Mouse (Mus musculus) left cerebral cortex, postnatal 10 days (tissue): Measurements from ENCODE around the gene Cdkn3. TPM values are rescaled to one million over a fixed set of nuclear protein-coding genes. Genes with fewer than 3 reads are reported as not detected.
"Not testable (repeated sequence)": the region's sequence is repeated elsewhere in the genome, so short reads cannot be mapped to it uniquely, and the experiment has no call there.

ENCODE experiments used
- DNase-seq, 2 experiments: peaks; one replicate each; pipeline ENCODE4 v3.0.0; 2021 to 2022; ENCODE audit warnings: low spot score in 2 of 2, mixed read lengths in 1 of 2; ENCODE audit errors: extremely low spot score in 1 of 2
- intact Hi-C: fragments of 180-260 bp; cut with DNase I; formaldehyde crosslinking; loops from one replicate; pipeline ENCODE4 v1.15.1; 2025
- total RNA-seq, 2 experiments: library from RNA; stranded (reverse); gene quantifications; 2 replicates each; pipeline ENCODE4 v1.2.3; 2021

Cdkn3 gene
- 1 to 10 TPM; 1.9 to 2.0 TPM for total RNA-seq

DNA sequence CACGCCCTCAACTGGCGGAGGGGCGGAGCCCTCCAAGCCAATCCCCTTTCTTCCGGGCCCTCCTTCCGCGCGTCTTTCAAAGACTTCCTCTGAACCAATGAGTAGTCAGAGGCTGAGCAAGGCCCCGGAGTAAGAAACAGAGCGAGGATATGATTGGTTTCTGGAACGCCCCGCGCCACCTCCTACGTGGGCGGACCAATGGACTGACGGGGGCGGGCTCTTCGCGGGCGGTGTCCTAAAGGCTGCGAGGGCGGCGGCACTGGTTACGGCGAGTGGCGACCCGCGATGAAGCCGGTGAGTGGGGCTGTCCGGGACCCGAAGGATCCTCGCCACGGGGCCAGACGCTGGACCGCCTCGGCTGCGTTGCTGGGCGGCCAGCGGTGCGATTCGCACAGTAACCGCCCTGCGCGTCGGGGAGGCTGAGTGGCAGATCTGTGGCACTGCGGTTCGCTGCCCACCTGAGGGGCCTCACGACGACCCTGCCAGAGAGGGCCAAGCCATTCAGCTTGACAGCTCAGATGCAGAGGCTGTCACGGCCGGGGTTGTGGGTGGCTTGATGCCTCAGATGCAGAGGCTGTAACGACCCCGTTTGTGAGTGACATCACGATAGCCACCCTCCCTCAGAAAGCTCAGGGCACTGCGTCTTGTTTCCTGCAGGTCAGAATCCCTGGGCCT is at the start of gene Cdkn3:
Gene Cdkn3, plus strand, starts transcription at position 187 of the 675 bp plus-strand sequence.
- peak; percentile 89 to 92 for DNase-seq
- intact Hi-C loops, result no loop called here

- intact Hi-C loops, result no loop called here
- DNase-seq, result no peak
Observed at GRCm38 (mm10) chr14:46718483-46718922, 41.8 kb upstream of the Cdkn3 start.

DNA sequence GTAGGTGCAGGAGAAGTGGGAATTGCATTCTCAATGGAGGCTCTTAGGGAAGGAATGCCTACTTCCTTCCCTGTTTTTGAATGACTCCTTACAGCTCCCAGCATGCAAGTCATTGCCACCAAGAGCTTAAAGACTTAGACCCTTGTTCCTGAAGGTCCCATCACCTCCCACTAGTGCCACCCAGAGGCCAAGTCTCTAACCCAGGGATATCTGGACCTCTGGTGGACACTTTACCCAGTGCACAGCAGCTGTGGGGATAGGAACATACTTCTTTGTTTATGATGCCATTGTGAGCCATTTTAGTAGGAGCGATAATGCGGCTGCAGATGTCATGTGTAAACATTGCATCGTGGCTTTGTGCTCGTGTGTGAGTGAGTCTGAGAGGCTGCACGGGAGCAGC is 38.3 kb upstream of the Cdkn3 start:
- intact Hi-C loops, result loop anchor here (5.0 to 10.0 kb wide), 3 partner anchors 730 to 957 kb away; no protein-coding TSS in a partner anchor
- DNase-seq, result peak in 1 of 2 experiments; percentile 48

- peak in 1 of 2 experiments; percentile 11 for DNase-seq
- intact Hi-C loops, result loop anchor here (5.0 to 10.0 kb wide), 3 partner anchors 732 to 959 kb away; no protein-coding TSS in a partner anchor
Observed at GRCm38 (mm10) chr14:46723828-46724227, 36.5 kb upstream of the Cdkn3 start.

- DNase-seq, result no peak
- intact Hi-C loops, result loop anchor here (5.0 to 10.0 kb wide), 3 partner anchors 733 to 960 kb away; no protein-coding TSS in a partner anchor
Observed at GRCm38 (mm10) chr14:46724941-46725340, 35.4 kb upstream of the Cdkn3 start.

DNA sequence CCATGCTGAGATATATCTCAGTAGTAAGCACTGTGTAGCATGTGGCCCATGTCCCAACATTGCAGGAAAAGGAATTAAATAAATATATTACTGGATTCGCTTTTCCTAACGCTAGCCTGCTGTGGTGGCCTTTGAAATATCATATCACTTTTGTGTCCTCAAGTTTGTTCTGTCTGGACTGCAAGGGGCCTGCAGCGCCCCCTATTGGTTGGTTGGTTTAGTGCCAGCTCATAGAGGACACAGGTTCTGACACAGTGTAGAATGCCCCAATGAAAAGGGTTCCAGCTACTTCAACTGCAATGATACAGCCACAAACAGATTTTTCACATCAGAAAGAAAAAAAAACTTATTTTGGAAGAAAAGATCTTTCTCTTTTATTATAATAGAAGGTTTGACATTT is 34.6 kb upstream of the Cdkn3 start:
- intact Hi-C loops, result loop anchor here (10.0 kb wide), 2 partner anchors 851 to 961 kb away; no protein-coding TSS in a partner anchor
- peak in 1 of 2 experiments; percentile 42 for DNase-seq

- DNase-seq, result no peak
- intact Hi-C loops, result no loop called here
Observed at GRCm38 (mm10) chr14:46734262-46734661, 26.1 kb upstream of the Cdkn3 start.

- intact Hi-C loops, result no loop called here
- DNase-seq, result no peak
Observed at GRCm38 (mm10) chr14:46734761-46735455, 25.4 kb upstream of the Cdkn3 start.

DNA sequence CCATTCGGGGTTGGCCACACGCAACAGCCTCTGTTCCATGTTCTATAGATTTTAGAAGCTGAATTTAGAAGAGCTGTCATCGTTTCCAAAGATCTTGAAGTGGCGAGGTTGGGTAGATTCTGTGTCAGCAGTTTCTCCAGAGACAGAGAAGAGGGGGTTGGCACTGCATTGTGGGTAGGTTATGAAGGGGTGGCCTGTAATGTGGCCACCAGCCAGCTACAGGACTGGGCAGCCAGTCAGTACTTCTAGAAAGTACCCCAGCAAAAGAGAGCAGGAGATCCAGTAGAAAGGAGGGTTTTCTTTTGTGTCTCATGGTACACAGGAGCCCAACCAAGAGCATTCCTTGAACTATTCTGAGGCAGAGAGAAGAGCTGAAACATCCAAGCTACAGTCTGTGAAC is 24.0 kb upstream of the Cdkn3 start:
- intact Hi-C loops, result no loop called here
- DNase-seq, result no peak

DNA sequence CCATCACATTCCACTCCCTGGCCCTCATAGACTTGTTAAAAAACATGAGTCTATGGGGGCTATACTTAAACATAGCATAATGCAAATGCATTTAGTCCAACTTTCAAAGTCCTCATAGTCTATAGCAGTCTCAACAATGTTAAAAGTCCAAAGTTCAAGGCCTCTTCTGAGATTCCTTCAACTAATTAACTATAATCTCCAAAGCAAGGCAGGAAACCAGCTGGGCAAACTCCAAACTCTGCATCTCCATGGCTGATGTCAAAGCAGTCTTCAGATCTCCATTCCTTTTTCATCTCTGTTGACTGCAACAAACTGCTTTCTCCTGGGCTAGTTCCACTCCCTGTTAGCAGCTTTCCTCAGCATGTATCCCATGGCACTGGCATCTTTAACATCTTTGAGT is 23.0 kb upstream of the Cdkn3 start:
- intact Hi-C loops, DNase-seq: not testable (repeated sequence)

GRCm38 (mm10) chr14:46742674-46743073 is 17.7 kb upstream of the Cdkn3 start:
- intact Hi-C loops, result no loop called here
- DNase-seq, result no peak

GRCm38 (mm10) chr14:46745413-46745812 is 14.9 kb upstream of the Cdkn3 start:
- no peak for DNase-seq
- intact Hi-C loops, result no loop called here

GRCm38 (mm10) chr14:46754371-46754770 is 6.0 kb upstream of the Cdkn3 start:
- DNase-seq, intact Hi-C loops: not testable (repeated sequence)

GRCm38 (mm10) chr14:46755851-46756250 is 4.5 kb upstream of the Cdkn3 start:
- no peak for DNase-seq
- intact Hi-C loops, result no loop called here

DNA sequence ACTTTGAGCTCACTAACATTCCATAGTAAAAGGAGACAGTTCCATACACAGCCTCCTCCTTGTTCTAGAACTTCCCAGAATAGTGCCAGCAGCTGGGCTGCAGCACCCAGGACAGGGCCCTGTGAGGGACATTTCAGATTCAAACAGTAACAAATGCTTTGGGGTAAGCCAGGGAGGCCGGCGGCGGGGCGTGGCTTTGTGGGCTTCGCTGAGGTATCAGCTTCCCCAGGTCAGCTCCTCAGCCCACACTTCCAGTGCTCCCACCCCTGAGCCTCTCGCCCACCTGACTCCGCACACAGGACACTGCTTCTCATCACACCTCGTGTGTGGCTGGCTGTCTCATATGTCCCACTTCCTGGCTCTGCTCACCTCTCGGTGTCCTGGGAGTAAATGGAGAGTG is 2.6 kb upstream of the Cdkn3 start:
- DNase-seq, result no peak
- intact Hi-C loops, result no loop called here

DNA sequence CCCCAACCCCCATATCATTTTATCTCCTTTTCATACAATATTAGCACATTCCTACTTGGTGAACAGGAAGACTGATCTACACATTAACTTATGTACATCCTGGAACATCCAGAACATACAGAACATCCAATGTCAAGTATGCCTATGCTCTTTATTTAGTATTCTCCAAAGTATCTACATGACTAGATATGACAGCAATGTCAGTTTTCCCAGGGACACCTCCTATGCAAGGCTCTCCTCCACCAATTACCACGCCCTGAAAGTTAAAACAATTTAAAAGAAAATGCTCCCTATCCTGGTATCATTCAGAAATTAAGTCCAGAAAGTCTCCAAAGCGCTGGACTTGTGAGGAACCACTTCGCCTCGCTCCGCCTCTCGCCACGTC is 379 bp upstream of the Cdkn3 start:
- DNase-seq, result no peak
- intact Hi-C loops, result no loop called here

- no peak for DNase-seq
- intact Hi-C loops, result no loop called here
Observed at GRCm38 (mm10) chr14:46761186-46761585, 845 bp downstream of the Cdkn3 start.

GRCm38 (mm10) chr14:46767116-46767515 is 6.8 kb downstream of the Cdkn3 start:
- peak; percentile 28 to 54 for DNase-seq

GRCm38 (mm10) chr14:46770036-46770435 is 9.7 kb downstream of the Cdkn3 start:
- no peak for DNase-seq
- intact Hi-C loops, result no loop called here

More at GRCm38 (mm10) chr14:46767116-46767515, 6.8 kb downstream of the Cdkn3 start:
- intact Hi-C loops, result no loop called here

- intact Hi-C loops, result no loop called here
Observed at GRCm38 (mm10) chr14:46778756-46779155, 18.4 kb downstream of the Cdkn3 start.

More at GRCm38 (mm10) chr14:46778756-46779155, 18.4 kb downstream of the Cdkn3 start:
- no peak for DNase-seq
